Mouse (Mus musculus): ENCODE measurements around the gene Ttc5. TPM values are rescaled to one million over a fixed set of nuclear protein-coding genes. Genes with fewer than 3 reads are reported as not detected.

Ttc5 gene
- polyA plus RNA-seq, 1 experiment from 2014 or later: 42.5 TPM

GRCm38 (mm10) chr14:50802843-50803562 is 17.7 kb upstream of the Ttc5 start:
- H3K9ac ChIP-seq: no peak overlapping the region
- H3K4me2 ChIP-seq: no peak overlapping the region
- H3K4me3 ChIP-seq: no peak overlapping the region
- 59% methylated on average over 4 of the region's 4 CpGs for WGBS
- H3K36me3 ChIP-seq: no peaks in the 10 kb centered on the region
- H3K27me3 ChIP-seq: no peaks in the 10 kb centered on the region
- ATAC-seq (replicated peaks; ENCODE audit: insufficient number of reproducible peaks, insufficient read depth, low FRiP score, low read depth): no peak
- H3K27ac ChIP-seq: no peak overlapping the region
- no peaks in the 10 kb centered on the region for H3K9me3 ChIP-seq (replicated peaks)
- H3K4me1 ChIP-seq (replicated peaks): peaks cover 2% of the 10 kb centered on the region; the same call in 1 of the 2 replicates

GRCm38 (mm10) chr14:50802441-50802840 is 17.1 kb upstream of the Ttc5 start:
- Histone ChIP-seq H3K4me2 (no peak overlapping the region), H3K9me3 (replicated peaks) (no peaks in the 10 kb centered on the region), H3K27ac (no peak overlapping the region), H3K4me1 (replicated peaks) (peaks cover 2% of the 10 kb centered on the region; the same call in 1 of the 2 replicates), H3K36me3 (no peaks in the 10 kb centered on the region), H3K4me3 (no peak overlapping the region), H3K9ac (no peak overlapping the region), H3K27me3 (no peaks in the 10 kb centered on the region)
- WGBS: 85% methylated on average over 6 of the region's 6 CpGs
- no peak for ATAC-seq (replicated peaks; ENCODE audit: insufficient number of reproducible peaks, insufficient read depth, low FRiP score, low read depth)

GRCm38 (mm10) chr14:50799502-50800259 is 14.4 kb upstream of the Ttc5 start:
- Histone ChIP-seq H3K27me3 (no peaks in the 10 kb centered on the region), H3K36me3 (no peaks in the 10 kb centered on the region), H3K27ac (no peak overlapping the region), H3K4me1 (replicated peaks) (no peaks in the 10 kb centered on the region), H3K4me3 (no peak overlapping the region), H3K9me3 (replicated peaks) (no peaks in the 10 kb centered on the region), H3K4me2 (no peak overlapping the region), H3K9ac (no peak overlapping the region)
- 7% methylated on average over 3 of the region's 3 CpGs for WGBS
- ATAC-seq (replicated peaks; ENCODE audit: insufficient number of reproducible peaks, insufficient read depth, low FRiP score, low read depth): no peak

- Histone ChIP-seq H3K27ac (no peak overlapping the region), H3K4me3 (no peak overlapping the region), H3K36me3 (no peaks in the 10 kb centered on the region), H3K9ac (no peak overlapping the region), H3K4me2 (no peak overlapping the region), H3K9me3 (replicated peaks) (no peaks in the 10 kb centered on the region), H3K27me3 (no peaks in the 10 kb centered on the region), H3K4me1 (replicated peaks) (no peaks in the 10 kb centered on the region)
- WGBS: 56% methylated on average over 2 of the region's 2 CpGs
- no peak for ATAC-seq (replicated peaks; ENCODE audit: insufficient number of reproducible peaks, insufficient read depth, low FRiP score, low read depth)
These were observed 13.2 kb upstream of the Ttc5 start for GRCm38 (mm10) chr14:50798512-50798911.

GRCm38 (mm10) chr14:50796464-50796863 is 11.1 kb upstream of the Ttc5 start:
- Histone ChIP-seq H3K36me3 (no peaks in the 10 kb centered on the region), H3K4me2 (no peak overlapping the region), H3K4me3 (no peak overlapping the region), H3K9ac (no peak overlapping the region), H3K27me3 (no peaks in the 10 kb centered on the region), H3K4me1 (replicated peaks) (no peaks in the 10 kb centered on the region), H3K27ac (no peak overlapping the region), H3K9me3 (replicated peaks) (no peaks in the 10 kb centered on the region)
- no peak for ATAC-seq (replicated peaks; ENCODE audit: insufficient number of reproducible peaks, insufficient read depth, low FRiP score, low read depth)
- 66% methylated on average over 1 of the region's 1 CpGs for WGBS

- Histone ChIP-seq H3K4me1 (replicated peaks) (no peaks in the 10 kb centered on the region), H3K27ac (no peak overlapping the region), H3K4me3 (no peak overlapping the region), H3K9me3 (replicated peaks) (no peaks in the 10 kb centered on the region), H3K27me3 (no peaks in the 10 kb centered on the region), H3K4me2 (no peak overlapping the region), H3K36me3 (no peaks in the 10 kb centered on the region), H3K9ac (no peak overlapping the region)
- WGBS: 79% methylated on average over 4 of the region's 4 CpGs
- ATAC-seq (replicated peaks; ENCODE audit: insufficient number of reproducible peaks, insufficient read depth, low FRiP score, low read depth): no peak
These were observed 10.6 kb upstream of the Ttc5 start for GRCm38 (mm10) chr14:50795965-50796364.

GRCm38 (mm10) chr14:50795261-50795935 is 10.1 kb upstream of the Ttc5 start:
- H3K9ac ChIP-seq: no peak overlapping the region
- H3K27ac ChIP-seq: no peak overlapping the region
- no peak for ATAC-seq (replicated peaks; ENCODE audit: insufficient number of reproducible peaks, insufficient read depth, low FRiP score, low read depth)
- H3K4me2 ChIP-seq: no peak overlapping the region
- H3K9me3 ChIP-seq (replicated peaks): no peaks in the 10 kb centered on the region
- no peak overlapping the region for H3K4me3 ChIP-seq
- H3K27me3 ChIP-seq: no peaks in the 10 kb centered on the region
- WGBS: 89% methylated on average over 24 of the region's 24 CpGs
- H3K36me3 ChIP-seq: no peaks in the 10 kb centered on the region
- H3K4me1 ChIP-seq (replicated peaks): no peaks in the 10 kb centered on the region

- Histone ChIP-seq H3K4me2 (no peak overlapping the region), H3K4me1 (replicated peaks) (peaks cover 6% of the 10 kb centered on the region), H3K9ac (no peak overlapping the region), H3K27ac (no peak overlapping the region), H3K4me3 (no peak overlapping the region), H3K9me3 (replicated peaks) (no peaks in the 10 kb centered on the region), H3K36me3 (no peaks in the 10 kb centered on the region), H3K27me3 (no peaks in the 10 kb centered on the region)
- ATAC-seq (replicated peaks; ENCODE audit: insufficient number of reproducible peaks, insufficient read depth, low FRiP score, low read depth): no peak
- WGBS: 10% methylated on average over 2 of the region's 2 CpGs
These were observed 2.8 kb upstream of the Ttc5 start for GRCm38 (mm10) chr14:50788157-50788556.

- Histone ChIP-seq H3K9ac (peak overlapping the region; percentile 83), H3K4me1 (replicated peaks) (peaks cover 6% of the 10 kb centered on the region), H3K27me3 (no peaks in the 10 kb centered on the region), H3K9me3 (replicated peaks) (no peaks in the 10 kb centered on the region), H3K4me3 (peak overlapping the region; percentile 95), H3K4me2 (peak overlapping the region; percentile 69), H3K36me3 (peaks cover 14% of the 10 kb centered on the region), H3K27ac (peak overlapping the region; percentile 57; the same call in 1 of the 2 replicates)
- peak; percentile 40; the same call in 1 of the 2 replicates for ATAC-seq (replicated peaks; ENCODE audit: insufficient number of reproducible peaks, insufficient read depth, low FRiP score, low read depth)
- WGBS: 21% methylated on average over 16 of the region's 16 CpGs
These were observed 698 bp downstream of the Ttc5 start for GRCm38 (mm10) chr14:50784391-50785250.

GRCm38 (mm10) chr14:50782166-50782565 is 3.2 kb downstream of the Ttc5 start:
- Histone ChIP-seq H3K4me2 (no peak overlapping the region), H3K27ac (no peak overlapping the region), H3K27me3 (no peaks in the 10 kb centered on the region), H3K4me3 (no peak overlapping the region), H3K9me3 (replicated peaks) (no peaks in the 10 kb centered on the region), H3K9ac (no peak overlapping the region), H3K36me3 (peaks cover 23% of the 10 kb centered on the region), H3K4me1 (replicated peaks) (peaks cover 6% of the 10 kb centered on the region)
- WGBS: 94% methylated on average over 3 of the region's 3 CpGs
- no peak for ATAC-seq (replicated peaks; ENCODE audit: insufficient number of reproducible peaks, insufficient read depth, low FRiP score, low read depth)

GRCm38 (mm10) chr14:50771342-50771741 is 14.0 kb downstream of the Ttc5 start:
- Histone ChIP-seq H3K36me3 (peaks cover 67% of the 10 kb centered on the region), H3K4me3 (no peak overlapping the region), H3K9ac (no peak overlapping the region), H3K27ac (no peak overlapping the region), H3K4me1 (replicated peaks) (no peaks in the 10 kb centered on the region), H3K27me3 (no peaks in the 10 kb centered on the region), H3K9me3 (replicated peaks) (no peaks in the 10 kb centered on the region), H3K4me2 (no peak overlapping the region)
- WGBS: 81% methylated on average over 2 of the region's 2 CpGs
- no peak for ATAC-seq (replicated peaks; ENCODE audit: insufficient number of reproducible peaks, insufficient read depth, low FRiP score, low read depth)

Measured in heart, embryonic 15.5 days (tissue).